20 mouse cellular contexts compared by ENCODE assay signal in genomic region chr8:126809321-126809720, GRCm38 (mm10).
DNase-seq lines count a peak whose midpoint lies in the region; ATAC-seq lines count a peak whose summit lies in the region.
"Had no signal": no experiment of that assay in that cellular context is flagged by ENCODE, and none has a peak within 500 bp of the region (broad histone marks: within the 10 kb centered on the region; RNA-seq: fewer than 3 reads in every experiment).

No protein-coding gene starts in this region.

- intact Hi-C loops in left cerebral cortex, postnatal 25 days (cut with DNase I): no loop called here

- H3K27ac ChIP-seq in heart, embryonic 11.5 days (ENCODE audit: low read depth, low read length): no peak overlapping the region
- H3K27ac ChIP-seq in liver, embryonic 16.5 days (ENCODE audit: low read length): peak overlapping the region; percentile 81
- H3K27ac ChIP-seq: embryonic facial prominence, embryonic 10.5 days; forebrain, embryonic 10.5 days; heart, embryonic 13.5 days; hindbrain, embryonic 15.5 days had no signal

- H3K27me3 ChIP-seq in heart, embryonic 11.5 days (ENCODE audit: control insufficient read depth, insufficient read depth, low read length): no peaks in the 10 kb centered on the region
- no peaks in the 10 kb centered on the region for H3K27me3 ChIP-seq in liver, embryonic 16.5 days (ENCODE audit: control insufficient read depth, insufficient read depth, low read depth, low read length)
- H3K27me3 ChIP-seq: heart, embryonic 13.5 days; hindbrain, embryonic 15.5 days had no signal

- 78% methylated on average over 1 of the region's 1 CpGs for WGBS in heart, embryonic 11.5 days (ENCODE audit: insufficient replicate concordance)
- WGBS in liver, embryonic 16.5 days (ENCODE audit: insufficient replicate concordance): 83% methylated on average over 1 of the region's 1 CpGs

- no peak for ATAC-seq in heart, embryonic 11.5 days (replicated peaks; ENCODE audit: insufficient number of reproducible peaks, low FRiP score, low TSS enrichment)
- 0 out of 2 replicates have a peak, but pooled peaks have one; percentile 6 for ATAC-seq in liver, embryonic 16.5 days (ENCODE audit: low read depth)
- ATAC-seq: activated CD4-positive, CD25-positive, alpha-beta regulatory T cell, adult 4 months; forebrain, embryonic 14.5 days had no signal

- no peak overlapping the region for H3K4me2 ChIP-seq in heart, embryonic 11.5 days
- H3K4me2 ChIP-seq in liver, embryonic 16.5 days (ENCODE audit: low read depth, low read length): no peak overlapping the region
- H3K4me2 ChIP-seq: heart, embryonic 13.5 days; hindbrain, embryonic 15.5 days had no signal

- no peak overlapping the region for H3K9ac ChIP-seq in heart, embryonic 11.5 days (ENCODE audit: low read depth, low read length)
- H3K9ac ChIP-seq in liver, embryonic 16.5 days (ENCODE audit: low read depth, low read length): no peak overlapping the region
- H3K9ac ChIP-seq: heart, embryonic 13.5 days; hindbrain, embryonic 15.5 days had no signal

- peak; percentile 86 for DNase-seq in heart, adult 11 months
- DNase-seq in 3134 (ENCODE audit: extremely low read depth, insufficient read length, low spot score): peak; percentile 58
- peak; percentile 75 for DNase-seq in NIH3T3 (ENCODE audit: low read depth)
- DNase-seq in left cerebral cortex, postnatal 25 days (ENCODE audit: low spot score in 2 of 2): no peak
- DNase-seq in urinary bladder, adult 18-20 months (ENCODE audit: low spot score in 2 of 2): no peak
- DNase-seq: adrenal gland, adult 2 months; adrenal gland, postnatal 25 days; cerebellum, adult 2 months; cerebellum, postnatal 10 days; gastrocnemius, postnatal 14 days; heart, postnatal 36 days had no signal

- no peak overlapping the region for H3K4me3 ChIP-seq in heart, embryonic 11.5 days (ENCODE audit: low read depth, low read length)
- no peak overlapping the region for H3K4me3 ChIP-seq in liver, embryonic 16.5 days (ENCODE audit: low read depth, low read length)
- H3K4me3 ChIP-seq: embryonic facial prominence, embryonic 10.5 days; erythroblast, embryonic 14.5 days; forebrain, embryonic 10.5 days; heart, embryonic 13.5 days; hindbrain, embryonic 15.5 days had no signal

- H3K36me3 ChIP-seq in heart, embryonic 11.5 days (ENCODE audit: control insufficient read depth, insufficient read depth, low read length): no peaks in the 10 kb centered on the region
- peaks cover 3% of the 10 kb centered on the region; the same call in 1 of the 2 replicates for H3K36me3 ChIP-seq in liver, embryonic 16.5 days (ENCODE audit: control insufficient read depth, insufficient read depth)
- H3K36me3 ChIP-seq: embryonic facial prominence, embryonic 10.5 days; forebrain, embryonic 10.5 days; hindbrain, embryonic 15.5 days had no signal

- peaks cover 9% of the 10 kb centered on the region for H3K9me3 ChIP-seq in heart, embryonic 11.5 days (replicated peaks; ENCODE audit: control insufficient read depth, low read length)
- no peaks in the 10 kb centered on the region; the same call in 1 of the 2 replicates for H3K9me3 ChIP-seq in liver, embryonic 16.5 days (replicated peaks; ENCODE audit: control insufficient read depth, low read length)
- H3K9me3 ChIP-seq: hindbrain, embryonic 15.5 days had no signal

- peaks cover 22% of the 10 kb centered on the region for H3K4me1 ChIP-seq in heart, embryonic 11.5 days (ENCODE audit: control insufficient read depth, insufficient read depth, low read length)
- H3K4me1 ChIP-seq in liver, embryonic 16.5 days (ENCODE audit: control insufficient read depth, low read depth, low read length): peaks cover 22% of the 10 kb centered on the region

Comparison
In these comparisons a context has a peak if more than half of its experiments do, and no peak if none do; other contexts are left out.
1. DNase-seq: peak in heart, adult 11 months (single experiment), 3134 (single experiment) and NIH3T3 (single experiment); none in left cerebral cortex, postnatal 25 days (0 of 2) and urinary bladder, adult 18-20 months (0 of 2).